Mouse (Mus musculus) testis, adult 2 months (tissue): ENCODE results near the gene Hoxd10.

Experiments
- CTCF ChIP-seq: fragments of 200-500 bp; IDR thresholded peaks from 2 replicates; pipeline ENCODE4 v1.5.1; 2012; ENCODE audit warnings: low read depth, mild to moderate bottlenecking, inconsistent platforms, low read length, moderate library complexity; ENCODE audit not compliant: control insufficient read depth, insufficient read depth, insufficient replicate concordance
- POLR2A ChIP-seq: fragments of 200-500 bp; IDR thresholded peaks from 2 replicates; pipeline ENCODE4 v1.6.1; 2012; ENCODE audit warnings: low read depth, mild to moderate bottlenecking, inconsistent platforms, low read length, moderate library complexity; ENCODE audit not compliant: control insufficient read depth

DNA sequence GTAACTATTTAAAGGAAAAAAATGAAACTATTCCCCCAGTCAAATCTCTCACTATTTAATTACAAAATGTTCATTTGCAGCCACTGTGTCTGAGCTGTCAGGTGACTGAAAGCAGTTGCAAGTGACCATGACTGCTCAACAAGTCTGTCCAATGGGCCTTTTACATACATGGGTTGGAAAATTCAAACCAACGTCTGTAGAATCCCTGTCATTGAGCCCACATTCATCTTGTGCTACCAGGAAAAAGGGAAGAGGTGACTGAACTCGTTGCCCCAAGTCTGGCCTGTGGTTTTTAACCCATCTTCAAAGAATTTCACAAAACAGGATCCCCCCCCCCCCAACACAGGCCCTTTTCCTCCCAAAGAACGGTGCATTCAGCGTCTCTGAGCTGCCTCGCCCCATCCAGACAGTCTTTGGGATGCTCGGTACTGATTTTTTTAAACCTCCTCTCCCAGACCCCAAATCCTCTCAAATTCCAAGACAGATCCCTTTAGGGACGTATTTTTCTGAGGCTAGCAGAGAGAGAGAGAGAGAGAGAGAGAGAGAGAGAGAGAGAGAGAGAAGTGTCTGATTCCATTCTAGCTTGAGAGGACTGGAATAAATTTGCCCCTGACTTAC is 4.2 kb downstream of the Hoxd10 start:
- TF ChIP-seq CTCF (no peak), POLR2A (no peak)
